Mouse (Mus musculus): ENCODE results near the gene B3galt2. TPM values are rescaled to one million over a fixed set of nuclear protein-coding genes. Genes with fewer than 3 reads are reported as not detected.

B3galt2 gene
- 0.01 TPM in 1 of 2 replicates, not detected in the other for polyA plus RNA-seq (2012; rRNA removed; ENCODE audit: low replicate concordance)

DNA sequence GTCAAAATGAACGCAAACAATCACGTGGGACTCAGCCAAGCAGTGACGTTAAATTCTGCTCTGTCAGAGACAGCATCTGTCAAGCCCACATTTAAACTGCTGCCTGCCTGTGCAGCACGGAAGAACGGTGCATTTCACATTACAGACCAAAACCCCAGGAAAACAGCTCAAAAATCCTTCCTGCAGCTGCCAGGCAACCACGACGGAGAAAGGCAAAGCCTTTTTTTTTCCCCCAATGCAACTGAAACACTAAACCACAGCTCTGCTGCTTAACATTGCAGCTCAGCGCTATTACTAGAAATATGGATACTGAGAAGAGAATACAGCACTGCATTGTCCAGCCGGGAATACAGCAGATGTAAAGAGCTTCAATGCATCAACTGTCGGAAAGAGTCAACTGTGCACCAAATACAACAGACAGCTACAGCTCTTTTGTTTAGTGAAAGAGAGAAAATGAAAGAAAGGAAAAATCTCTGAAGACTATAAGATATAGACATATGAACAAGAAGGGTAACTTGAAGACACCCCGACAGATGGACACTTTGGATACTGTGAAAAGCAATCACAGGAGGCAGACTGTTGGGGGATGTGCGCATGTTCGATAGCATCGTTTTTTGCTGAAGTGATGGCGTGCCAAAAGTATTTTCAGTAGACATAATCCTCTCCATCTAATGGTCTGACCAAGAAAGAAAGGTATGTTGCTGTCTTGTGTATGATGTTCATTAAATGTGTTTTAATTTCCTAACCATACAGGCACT lies at the start of gene B3galt2:
TSS of gene B3galt2 (plus strand) at position 15 of the 758 bp plus-strand sequence.

DNA sequence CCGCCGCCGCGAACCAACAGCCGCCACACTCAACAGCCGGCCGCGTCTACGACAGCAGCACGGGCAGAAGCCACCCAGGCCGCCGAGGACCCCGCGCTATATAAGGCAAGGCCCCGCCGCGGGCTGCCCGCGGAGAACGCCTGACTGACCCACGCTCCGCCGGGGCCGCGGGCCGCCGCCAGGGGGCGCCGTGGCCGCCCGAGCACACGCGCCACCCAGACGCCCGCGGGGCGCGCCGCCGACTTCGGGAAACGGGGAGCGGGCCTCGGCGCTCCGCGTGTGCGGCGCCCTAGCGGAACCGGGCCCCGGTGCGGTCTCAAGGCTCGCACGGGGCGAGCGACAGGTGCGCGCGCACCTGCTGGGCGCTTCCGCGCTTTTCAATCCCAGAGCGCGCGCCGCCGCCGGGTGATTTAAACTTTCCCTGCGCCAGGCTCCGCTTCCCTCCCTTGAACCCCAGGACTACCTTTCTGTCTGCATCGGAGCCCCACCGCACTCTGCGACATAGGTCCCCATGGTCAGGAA lies 62.3 kb downstream of the B3galt2 start, which contains the start of gene Cdc73:
TSS of gene Cdc73 (minus strand) at position 153 of the 522 bp plus-strand sequence.

Other genes starting within 250 kb of the B3galt2 start
- gene Cdc73, start 62.2 kb downstream of the B3galt2 start, polyA plus RNA-seq (2012; rRNA removed; ENCODE audit: low replicate concordance): 0.11 and 0.21 TPM in 2 replicates
- 10.8 and 21.3 TPM in 2 replicates for gene Glrx2, start 75.7 kb downstream of the B3galt2 start, polyA plus RNA-seq (2012; rRNA removed; ENCODE audit: low replicate concordance)
- 0.01 and 0.11 TPM in 2 replicates for gene Trove2, start 136.4 kb downstream of the B3galt2 start, polyA plus RNA-seq (2012; rRNA removed; ENCODE audit: low replicate concordance)
- gene Uchl5, start 136.6 kb downstream of the B3galt2 start, polyA plus RNA-seq (2012; rRNA removed; ENCODE audit: low replicate concordance): 1.2 and 1.9 TPM in 2 replicates

Measured in duodenum, adult 2 months (tissue).